Mouse (Mus musculus) megakaryocyte progenitor cell, adult 5-6 weeks (primary cell): Measurements from ENCODE around the gene Prune1. TPM values are rescaled to one million over a fixed set of nuclear protein-coding genes. Genes with fewer than 3 reads are reported as not detected.

Experiments
- ATAC-seq: replicated peaks from 2 replicates; pipeline ENCODE4 v1.8.0; 2016; ENCODE audit warnings: mild to moderate bottlenecking, moderate TSS enrichment, inconsistent platforms; ENCODE audit not compliant: poor library complexity
- total RNA-seq, 2 experiments: library from RNA; stranded (forward) in 1 of 2; stranded (reverse) in 1 of 2; fragments of 157-497, 149-512 nt in 1 of 2; fragments of 200-1000 nt in 1 of 2; gene quantifications; 2 replicates each; pipeline versions ENCODE4 v1.2.3 to v1.2.4; 2015 to 2017

Gene Prune1
- total RNA-seq, 2 experiments from 2014 or later = 7.8 to 15.2 TPM

- ATAC-seq = no peak
Measured at GRCm38 (mm10) chr3:95307100-95307499, 25.2 kb upstream of the Prune1 start, which contains the start of gene Anxa9. Gene Anxa9 (minus strand): TSS chr3:95307176.

- no peak for ATAC-seq
Measured at GRCm38 (mm10) chr3:95306244-95306643, 24.4 kb upstream of the Prune1 start.

DNA sequence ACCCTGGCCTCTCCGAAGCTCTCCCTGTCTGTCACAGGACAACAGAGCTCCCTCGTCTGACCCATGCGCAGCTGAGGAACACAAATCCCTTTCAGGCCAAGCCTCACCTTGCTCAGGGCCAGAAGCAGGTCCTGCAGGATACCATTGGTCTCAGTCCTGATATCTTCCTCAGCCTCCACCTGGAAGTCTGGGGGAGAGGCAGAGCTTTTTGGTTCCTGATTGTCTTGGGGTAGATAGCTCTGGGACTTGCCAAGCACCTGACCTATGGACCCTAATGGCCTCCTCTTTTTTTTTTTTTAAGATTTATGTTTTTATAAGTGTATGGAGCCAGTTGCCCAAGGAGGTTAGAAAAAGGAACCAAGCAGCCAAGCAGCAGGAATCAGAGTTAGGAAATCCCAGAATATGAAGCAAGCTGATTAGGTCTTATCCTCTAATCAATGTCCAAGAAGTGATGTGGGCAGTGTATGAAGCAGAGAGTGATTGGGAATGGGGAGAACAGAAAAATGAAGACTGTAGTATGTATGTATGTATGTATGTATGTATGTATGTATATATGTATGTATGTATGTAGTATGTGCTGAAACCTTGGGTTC, 19.4 kb upstream of the Prune1 start:
- no peak for ATAC-seq

DNA sequence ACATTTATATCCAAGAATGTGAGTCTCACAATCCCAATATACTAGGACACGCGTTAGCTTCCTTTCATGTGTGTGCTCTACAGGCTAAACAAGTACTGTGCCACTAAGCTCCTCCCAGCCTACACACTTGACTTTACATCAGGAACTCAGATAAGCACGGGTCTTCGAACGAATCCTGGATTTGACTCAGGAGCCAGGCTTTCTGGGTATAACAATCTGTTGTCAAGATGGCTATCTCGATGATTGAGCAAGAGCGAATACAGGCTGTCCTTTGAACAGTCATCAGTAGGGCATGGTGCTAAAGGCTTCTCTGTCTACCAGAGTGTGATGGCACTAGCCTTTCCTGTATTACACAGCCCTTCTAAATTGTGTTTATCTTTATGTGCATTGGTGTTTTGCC, 16.1 kb upstream of the Prune1 start:
- ATAC-seq = no peak

DNA sequence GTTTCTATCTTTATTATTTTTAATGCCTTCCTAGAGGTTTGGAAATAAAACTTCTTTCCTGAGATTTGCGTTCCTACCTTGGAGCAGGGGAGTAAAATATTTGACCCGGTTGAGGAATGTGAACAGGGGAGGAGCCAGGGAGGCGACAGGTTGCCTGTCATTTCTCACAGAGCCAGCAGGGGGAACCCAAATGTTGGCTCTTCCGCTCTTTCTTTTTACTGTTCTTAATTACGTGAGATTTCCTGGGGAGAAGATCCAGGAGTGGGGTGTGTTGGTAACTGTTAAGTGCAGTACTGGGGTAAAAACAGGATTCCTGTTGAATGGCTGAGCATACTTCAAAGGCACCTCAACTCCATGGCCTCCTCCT, 14.2 kb upstream of the Prune1 start:
- peak; percentile 51 for ATAC-seq

GRCm38 (mm10) chr3:95295321-95296102, 13.6 kb upstream of the Prune1 start:
- ATAC-seq = no peak

- no peak for ATAC-seq
Measured at GRCm38 (mm10) chr3:95294718-95295117, 12.8 kb upstream of the Prune1 start.

DNA sequence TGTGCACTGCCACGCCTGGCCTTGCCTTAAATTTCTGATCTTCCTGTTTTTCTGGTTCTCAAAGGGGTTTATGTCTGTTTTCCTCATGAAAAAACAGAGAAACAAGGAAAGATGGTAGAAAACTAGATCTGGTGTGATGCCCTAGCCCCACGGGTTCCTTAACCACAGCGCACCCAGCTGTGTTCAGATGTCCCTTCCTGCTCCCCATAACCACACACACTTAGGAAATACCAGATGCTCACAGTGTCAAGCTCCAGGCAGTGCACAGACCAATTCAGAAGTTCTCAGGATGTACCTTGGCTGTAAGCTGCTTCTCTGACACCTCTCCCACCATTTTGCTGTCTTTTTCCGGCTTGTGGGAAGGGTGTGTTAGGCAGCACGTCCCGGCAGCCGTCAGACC, 12.4 kb upstream of the Prune1 start:
- ATAC-seq = peak; percentile 37

DNA sequence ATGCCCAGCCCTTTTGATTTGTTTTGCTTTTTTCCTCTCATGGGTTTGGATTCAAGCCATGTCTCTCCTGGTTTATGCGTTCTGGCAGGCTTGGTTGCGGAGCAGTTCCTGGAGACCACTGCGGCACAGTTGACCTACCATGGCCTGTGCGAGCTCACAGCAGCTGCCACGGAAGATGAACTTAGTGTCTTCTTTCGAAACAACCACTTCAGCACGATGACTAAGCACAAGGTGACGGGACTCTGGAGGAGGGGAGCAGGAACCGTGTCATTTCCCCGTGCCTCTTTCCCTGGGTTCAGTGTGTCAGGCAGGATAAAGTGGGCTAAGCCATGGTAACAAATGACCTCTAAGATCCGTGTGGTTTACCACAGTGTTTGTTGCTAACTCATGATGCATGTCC, 11.7 kb upstream of the Prune1 start:
- peak; percentile 87 for ATAC-seq

- no peak for ATAC-seq
Measured at GRCm38 (mm10) chr3:95292899-95293298, 11.0 kb upstream of the Prune1 start.

DNA sequence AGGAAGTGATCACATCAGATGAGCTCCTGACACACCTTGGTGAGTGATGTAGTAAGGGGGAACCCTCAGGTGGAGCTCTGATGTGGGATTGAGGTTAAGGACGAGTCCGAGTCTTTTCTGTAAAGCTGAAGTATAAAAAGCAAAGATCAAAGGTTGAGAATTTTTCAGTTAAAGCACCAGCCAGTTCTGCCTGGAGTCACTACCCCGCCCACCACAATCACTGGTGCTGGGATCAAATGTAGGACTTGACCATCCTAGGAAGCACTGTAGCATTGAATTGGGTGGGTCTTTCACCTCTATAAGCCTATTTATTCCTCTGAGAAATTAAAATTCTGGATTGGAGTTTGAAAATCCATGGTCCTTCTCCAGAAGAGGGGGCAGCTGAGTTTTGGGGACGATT, 9.2 kb upstream of the Prune1 start:
- ATAC-seq = no peak

DNA sequence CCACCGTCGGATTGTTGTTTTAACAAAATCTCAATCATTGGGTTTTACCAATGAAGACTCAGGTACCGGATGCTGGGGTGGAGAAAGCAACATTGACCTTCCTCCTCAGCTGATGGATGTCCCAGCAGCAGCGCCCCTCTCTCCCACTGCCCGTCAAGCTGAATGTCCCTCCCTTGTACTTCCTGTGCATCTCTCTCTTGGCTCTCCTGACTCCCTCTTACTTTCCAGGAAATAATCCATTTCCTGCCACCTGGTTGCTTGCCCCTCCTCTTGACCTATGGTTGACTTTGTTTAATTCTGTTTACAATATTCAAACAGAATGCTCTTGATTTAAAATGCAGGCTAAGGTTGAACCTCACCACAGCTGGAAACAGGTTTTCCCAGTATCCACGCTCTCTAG, 8.3 kb upstream of the Prune1 start:
- no peak for ATAC-seq

GRCm38 (mm10) chr3:95289419-95289818, 7.5 kb upstream of the Prune1 start:
- no peak for ATAC-seq

- ATAC-seq = no peak
Measured at GRCm38 (mm10) chr3:95287541-95287940, 5.7 kb upstream of the Prune1 start.

- ATAC-seq = peak; percentile 10
Measured at GRCm38 (mm10) chr3:95286510-95286909, 4.6 kb upstream of the Prune1 start.

- no peak for ATAC-seq
Measured at GRCm38 (mm10) chr3:95286011-95286410, 4.1 kb upstream of the Prune1 start.

GRCm38 (mm10) chr3:95285390-95285789, 3.5 kb upstream of the Prune1 start:
- ATAC-seq = no peak

DNA sequence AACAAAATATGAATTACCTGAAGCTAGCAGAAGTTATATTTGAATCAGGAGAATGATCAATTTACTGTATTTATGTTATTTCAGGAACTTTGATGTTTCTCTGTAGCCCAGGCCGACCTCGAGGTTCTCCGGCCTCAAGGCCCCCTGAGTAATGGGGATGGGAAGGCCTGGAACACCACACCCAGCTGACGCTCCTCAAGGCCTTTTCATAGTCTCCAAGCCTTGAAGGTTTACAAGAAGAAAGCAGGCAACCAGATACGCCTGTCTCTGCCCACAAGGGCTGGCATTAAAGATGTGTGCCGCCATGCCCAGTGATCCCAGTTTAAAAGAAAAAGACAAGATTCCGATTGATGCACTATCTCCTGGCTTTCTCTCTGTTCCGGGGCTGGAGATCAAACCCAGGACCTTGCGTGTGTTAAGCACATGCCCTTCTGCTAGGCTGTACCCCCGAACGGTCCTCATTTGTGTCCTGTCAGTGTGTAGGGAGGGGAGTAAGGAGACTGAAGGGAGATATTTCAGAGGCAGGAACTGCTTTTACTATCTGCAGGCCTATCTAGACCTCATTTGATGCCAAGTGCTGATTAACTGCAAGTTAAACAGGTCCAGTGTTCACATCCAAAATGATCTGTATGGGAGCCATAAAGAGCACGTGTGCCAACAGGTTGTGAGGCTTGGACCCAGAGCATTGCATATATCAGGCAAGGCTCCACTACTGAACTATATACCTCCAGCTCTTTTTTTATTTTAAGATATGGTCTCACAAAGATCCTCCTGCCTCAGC, 2.8 kb upstream of the Prune1 start:
- no peak for ATAC-seq

DNA sequence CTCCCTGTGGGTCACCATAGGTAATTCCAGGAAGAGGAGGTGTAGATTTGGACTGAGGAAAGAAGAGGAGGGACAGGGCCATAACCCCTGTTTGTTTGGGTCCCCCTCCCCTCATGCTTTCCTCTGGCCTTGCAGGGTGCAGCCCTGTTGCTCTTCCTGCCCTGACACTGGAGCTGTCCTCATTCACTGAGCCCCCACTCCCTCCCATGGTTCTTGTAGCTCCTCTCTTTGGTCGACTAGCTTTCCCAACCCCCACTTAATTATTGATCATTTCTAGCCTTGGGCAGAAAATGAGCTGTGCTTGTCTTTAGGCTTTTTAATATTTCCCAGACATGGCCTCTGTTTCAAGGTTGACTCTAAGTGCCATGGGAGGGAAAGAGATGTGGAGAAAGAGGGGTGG, 2.2 kb upstream of the Prune1 start:
- ATAC-seq = no peak

DNA sequence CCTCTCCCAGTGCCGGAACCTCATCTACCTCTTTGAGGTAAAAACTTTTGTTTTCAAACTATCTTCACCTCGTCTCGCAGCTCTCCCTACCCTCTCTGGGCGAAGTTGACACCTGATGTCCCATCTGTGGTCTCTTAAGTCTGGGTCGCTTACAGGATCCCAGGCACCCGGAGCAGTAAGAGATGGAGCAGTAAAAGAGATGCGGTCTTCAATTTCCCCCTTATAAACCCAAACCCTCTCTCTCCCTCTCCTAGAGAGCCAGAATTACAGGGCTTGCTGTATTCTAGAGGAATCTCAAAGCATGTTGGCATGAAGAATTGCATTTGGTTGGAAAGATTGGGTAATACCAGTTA, 1.7 kb upstream of the Prune1 start:
- ATAC-seq = no peak

DNA sequence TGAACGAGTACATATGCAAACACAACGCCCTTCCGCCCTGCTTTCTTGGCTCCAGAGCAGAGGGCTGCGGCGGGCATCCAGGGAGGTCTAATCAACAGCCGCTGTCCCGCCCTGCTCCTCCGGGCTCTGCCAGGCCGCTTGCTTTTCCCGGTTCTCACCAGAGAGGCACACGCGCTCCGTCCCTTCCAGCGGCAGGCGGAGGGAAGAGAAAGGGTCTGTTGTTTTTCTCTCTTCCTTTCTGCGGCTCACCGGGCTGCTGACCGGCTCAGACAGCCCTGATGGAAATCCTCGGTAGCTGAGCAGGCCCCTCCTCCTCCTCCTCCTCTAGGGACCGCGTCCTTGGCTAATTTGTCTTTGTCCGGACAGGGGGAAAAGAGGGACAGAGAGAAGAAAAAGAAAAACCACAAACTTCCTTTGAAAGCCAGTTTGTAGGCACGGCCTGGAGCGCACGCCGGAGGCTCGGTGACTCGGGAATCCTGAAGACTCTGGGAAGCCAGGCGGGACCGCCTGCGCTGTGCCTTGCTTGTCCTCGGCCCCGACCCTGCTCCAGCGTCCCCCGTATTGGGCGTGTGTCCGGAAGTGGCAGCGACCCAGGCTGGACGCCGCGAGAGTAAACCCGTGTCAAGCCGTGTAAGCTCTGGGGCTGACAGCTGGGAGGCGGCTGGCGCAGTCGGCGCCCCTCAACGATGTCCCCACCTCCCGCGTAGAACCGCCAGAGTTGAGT, 1.2 kb upstream of the Prune1 start:
- ATAC-seq = peak; percentile 42
